Mouse (Mus musculus) CH12.LX (cell line): ENCODE measurements around the gene Osbpl3. TPM values are rescaled to one million over a fixed set of nuclear protein-coding genes. Genes with fewer than 3 reads are reported as not detected.
A peak's percentile ranks its signal among the peaks of the same experiment; 100 is the strongest.

Experiments used
- DNase-seq: peaks from one replicate; pipeline ENCODE4 v3.0.0-alpha.2; 2013; ENCODE audit errors: extremely low read depth
- H3K27ac ChIP-seq: 2 replicates; pipeline ENCODE4 v1.5.1; 2012; ENCODE audit warnings: low read depth, mild to moderate bottlenecking, control low read depth, moderate library complexity; ENCODE audit not compliant: insufficient read depth
- H3K27me3 ChIP-seq: replicated peaks from 2 replicates; pipeline ENCODE3; 2012; ENCODE audit warnings: inconsistent platforms
- H3K36me3 ChIP-seq, 2 experiments: replicated peaks in 1 of 2; 2 replicates each; pipeline versions ENCODE3 to v1.6.1; 2012; ENCODE audit warnings: inconsistent platforms in 1 of 2, low read length in 1 of 2, mild to moderate bottlenecking in 1 of 2, mixed read lengths in 1 of 2, moderate library complexity in 1 of 2; ENCODE audit not compliant: control insufficient read depth in 1 of 2, insufficient read depth in 1 of 2
- H3K4me1 ChIP-seq, 2 experiments: 2 replicates each; pipeline ENCODE4 v1.6.1; 2012; ENCODE audit warnings: inconsistent platforms in 1 of 2, moderate library complexity in 1 of 2; ENCODE audit not compliant: insufficient read depth in 2 of 2, control insufficient read depth in 1 of 2
- H3K4me2 ChIP-seq: 2 replicates; pipeline ENCODE4 v1.6.1; 2012; ENCODE audit warnings: low read depth, mild to moderate bottlenecking, control low read depth; ENCODE audit not compliant: poor library complexity, insufficient read depth, severe bottlenecking
- H3K4me3 ChIP-seq, 3 experiments: fragments of 150-350 bp in 1 of 3; sonication (generic) in 1 of 3; replicated peaks in 1 of 3; 2 replicates each; pipeline versions ENCODE3 to v1.5.1; 2011 to 2012; ENCODE audit warnings: low read depth in 2 of 3, low read length in 2 of 3, mild to moderate bottlenecking in 2 of 3, moderate library complexity in 2 of 3, control low read depth in 1 of 3, improper control_type of control experiment in 1 of 3, inconsistent platforms in 1 of 3, mixed read lengths in 1 of 3; ENCODE audit not compliant: poor library complexity in 1 of 3
- H3K79me2 ChIP-seq: replicated peaks from 2 replicates; pipeline ENCODE4 v1.6.1; 2012; ENCODE audit warnings: mild to moderate bottlenecking, moderate library complexity; ENCODE audit not compliant: control insufficient read depth, poor library complexity, insufficient read depth, severe bottlenecking; ENCODE audit errors: extremely low read depth
- H3K9ac ChIP-seq: 2 replicates; pipeline ENCODE4 v1.6.1; 2012; ENCODE audit warnings: low read depth, mild to moderate bottlenecking, control low read depth, moderate library complexity; ENCODE audit not compliant: insufficient read depth
- H3K9me3 ChIP-seq: replicated peaks from 2 replicates; pipeline ENCODE3; 2012; ENCODE audit warnings: low read length, inconsistent platforms, mixed read lengths
- BHLHE40 ChIP-seq: IDR thresholded peaks from 2 replicates; pipeline ENCODE4 v1.6.1; 2011; ENCODE audit warnings: mild to moderate bottlenecking, low read depth, low read length, improper control_type of control experiment
- CHD1 ChIP-seq: IDR thresholded peaks from 2 replicates; pipeline ENCODE4 v1.6.1; 2012; ENCODE audit warnings: low read depth, low read length, improper control_type of control experiment, inconsistent platforms
- CHD2 ChIP-seq: IDR thresholded peaks from 2 replicates; pipeline ENCODE4 v1.6.1; 2011; ENCODE audit warnings: low read length, improper control_type of control experiment
- CTCF ChIP-seq, 2 experiments: IDR thresholded peaks in 1 of 2; conservative IDR thresholded peaks in 1 of 2; 2 replicates each; pipeline ENCODE4 v1.5.1; 2011 to 2012; ENCODE audit warnings: low read depth in 2 of 2, low read length in 2 of 2, improper control_type of control experiment in 1 of 2, inconsistent platforms in 1 of 2, mild to moderate bottlenecking in 1 of 2, moderate library complexity in 1 of 2
- ELF1 ChIP-seq: IDR thresholded peaks from 2 replicates; pipeline ENCODE4 v1.6.1; 2014; ENCODE audit warnings: low read depth, mild to moderate bottlenecking, inconsistent platforms, low read length, improper control_type of control experiment
- EP300 ChIP-seq: IDR thresholded peaks from 2 replicates; pipeline ENCODE4 v1.6.1; 2011; ENCODE audit warnings: low read length, improper control_type of control experiment
- ETS1 ChIP-seq: conservative IDR thresholded peaks from 2 replicates; pipeline ENCODE4 v1.6.1; 2012; ENCODE audit warnings: low read depth, mild to moderate bottlenecking, inconsistent platforms, low read length, improper control_type of control experiment, moderate library complexity
- GABPA ChIP-seq: IDR thresholded peaks from 2 replicates; pipeline ENCODE4 v1.6.1; 2012; ENCODE audit warnings: low read depth, low read length, improper control_type of control experiment, inconsistent platforms; ENCODE audit not compliant: insufficient replicate concordance
- HCFC1 ChIP-seq: IDR thresholded peaks from 2 replicates; pipeline ENCODE4 v1.6.1; 2012; ENCODE audit warnings: low read depth, mild to moderate bottlenecking, inconsistent platforms, low read length, improper control_type of control experiment
- JUND ChIP-seq: conservative IDR thresholded peaks from 2 replicates; pipeline ENCODE4 v1.6.1; 2011; ENCODE audit warnings: low read depth, low read length, improper control_type of control experiment
- MAFK ChIP-seq: IDR thresholded peaks from 2 replicates; pipeline ENCODE4 v1.6.1; 2011; ENCODE audit warnings: low read length, improper control_type of control experiment; ENCODE audit not compliant: insufficient replicate concordance
- MAZ ChIP-seq: IDR thresholded peaks from 2 replicates; pipeline ENCODE4 v1.6.1; 2012; ENCODE audit warnings: low read depth, mild to moderate bottlenecking, inconsistent platforms, low read length, improper control_type of control experiment, moderate library complexity
- MEF2A ChIP-seq: IDR thresholded peaks from 2 replicates; pipeline ENCODE4 v1.6.1; 2014; ENCODE audit warnings: low read depth, mild to moderate bottlenecking, inconsistent platforms, low read length, improper control_type of control experiment, borderline replicate concordance
- MYC ChIP-seq: IDR thresholded peaks from 2 replicates; pipeline ENCODE4 v1.6.1; 2011; ENCODE audit warnings: low read depth, mild to moderate bottlenecking, improper control_type of control experiment, low read length
- NELFE ChIP-seq: IDR thresholded peaks from 2 replicates; pipeline ENCODE4 v1.6.1; 2011; ENCODE audit warnings: low read depth, low read length, improper control_type of control experiment
- POLR2A ChIP-seq: IDR thresholded peaks from 2 replicates; pipeline ENCODE4 v1.6.1; 2011; ENCODE audit warnings: low read depth, mild to moderate bottlenecking, improper control_type of control experiment, low read length
- POLR2AphosphoS2 ChIP-seq: IDR thresholded peaks from 2 replicates; pipeline ENCODE4 v1.6.1; 2011; ENCODE audit warnings: low read depth, low read length, improper control_type of control experiment
- RAD21 ChIP-seq: IDR thresholded peaks from 2 replicates; pipeline ENCODE4 v1.6.1; 2011; ENCODE audit warnings: low read depth, mild to moderate bottlenecking, low read length, improper control_type of control experiment, moderate library complexity
- SMC3 ChIP-seq: IDR thresholded peaks from 2 replicates; pipeline ENCODE4 v1.6.1; 2011; ENCODE audit warnings: low read depth, low read length, improper control_type of control experiment
- USF1 ChIP-seq: IDR thresholded peaks from 2 replicates; pipeline ENCODE4 v1.6.1; 2014; ENCODE audit warnings: low read depth, mild to moderate bottlenecking, inconsistent platforms, low read length, improper control_type of control experiment
- ZC3H11A ChIP-seq: IDR thresholded peaks from 2 replicates; pipeline ENCODE4 v1.6.1; 2012; ENCODE audit warnings: low read depth, mild to moderate bottlenecking, inconsistent platforms, low read length, improper control_type of control experiment
- ZMIZ1 ChIP-seq: IDR thresholded peaks from 2 replicates; pipeline ENCODE4 v1.6.1; 2012; ENCODE audit warnings: low read depth, mild to moderate bottlenecking, inconsistent platforms, low read length, improper control_type of control experiment
- ZNF384 ChIP-seq: IDR thresholded peaks from 2 replicates; pipeline ENCODE4 v1.6.1; 2012; ENCODE audit warnings: low read depth, low read length, improper control_type of control experiment, inconsistent platforms
- dilution Hi-C: fragments of 300-500 bp; cut with MboI; formaldehyde crosslinking; loops from 2 replicates; pipeline ENCODE4 v1.14.3; 2020; ENCODE audit warnings: low sequenced_read_pairs; ENCODE audit not compliant: extremely low pct_unique_long_range_greater_than_20kb, extremely low pct_ligation_motif_present
- in situ Hi-C: fragments of 300-500 bp; cut with MboI; formaldehyde crosslinking; loops from 3 replicates; pipeline ENCODE4 v1.14.3; 2019; ENCODE audit warnings: low sequenced_read_pairs, low pct_ligation_motif_present, low pct_unique_long_range_greater_than_20kb, mixed read lengths
- polyA plus RNA-seq: library from polyadenylated mRNA; unstranded; fragments of >175 nt; gene quantifications from 2 replicates; pipeline ENCODE4 v1.2.1, GENCODE M21; 2012; ENCODE audit warnings: low read depth; ENCODE audit not compliant: insufficient read length
- total RNA-seq, 2 experiments: library from RNA; depleted of rRNA; stranded (reverse); fragments of 300-350 nt in 1 of 2; fragments of >200 nt in 1 of 2; gene quantifications; 2 replicates each; pipeline ENCODE4 v1.2.3; 2012 to 2014

Gene Osbpl3
- total and polyA plus RNA-seq, 3 experiments: 2.2 to 8.1 (median 3.5) TPM

GRCm38 (mm10) chr6:50312647-50313046, 143.4 kb downstream of the Osbpl3 start:
- Histone ChIP-seq H3K79me2 (no peaks in the 10 kb centered on the region), H3K36me3 (peaks cover 3 to 7% of the 10 kb centered on the region in 2 experiments), H3K27ac (no peak overlapping the region), H3K27me3 (no peaks in the 10 kb centered on the region), H3K4me2 (no peak overlapping the region), H3K9me3 (no peaks in the 10 kb centered on the region), H3K9ac (no peak overlapping the region), H3K4me3 (no peak overlapping the region), H3K4me1 (peaks cover 9 to 13% of the 10 kb centered on the region in 2 experiments)
- dilution Hi-C loops (loop anchor here (25.0 kb wide), 1 partner anchor 100 kb away; no protein-coding TSS in a partner anchor), in situ Hi-C loops (loop anchor here (25.0 kb wide), 1 partner anchor 800 kb away; no protein-coding TSS in a partner anchor)
- peak; percentile 78 for DNase-seq
- TF ChIP-seq ETS1 (no peak), RAD21 (peak; percentile 95), SMC3 (peak; percentile 96), CTCF (conservative IDR thresholded peaks at IDR 0.05 in 1 of 2, IDR thresholded peaks at IDR 0.05 in 1 of 2; ENCODE audit: low read depth in 2 of 2, low read length in 2 of 2) (peak; percentile 64 to 96), ZC3H11A (peak; percentile 57)

- Histone ChIP-seq H3K4me1 (peaks cover 11 to 28% of the 10 kb centered on the region in 2 experiments), H3K9me3 (no peaks in the 10 kb centered on the region), H3K4me2 (no peak overlapping the region), H3K79me2 (no peaks in the 10 kb centered on the region), H3K9ac (no peak overlapping the region), H3K4me3 (no peak overlapping the region), H3K36me3 (peaks cover 3 to 8% of the 10 kb centered on the region in 2 experiments), H3K27ac (no peak overlapping the region), H3K27me3 (no peaks in the 10 kb centered on the region)
- dilution Hi-C loops (loop anchor here (25.0 kb wide), 1 partner anchor 103 kb away; no protein-coding TSS in a partner anchor), in situ Hi-C loops (loop anchor here (25.0 kb wide), 1 partner anchor 797 kb away; no protein-coding TSS in a partner anchor)
- peak; percentile 42 for DNase-seq
- TF ChIP-seq POLR2AphosphoS2: no peak
- TF ChIP-seq ELF1: no peak
- 0 out of 2 replicates have a peak, but pooled peaks have one; percentile 27 for TF ChIP-seq ZNF384
- TF ChIP-seq JUND: no peak
- no peak for TF ChIP-seq ZMIZ1
- TF ChIP-seq MAFK: no peak
- no peak for TF ChIP-seq BHLHE40
- TF ChIP-seq MEF2A: no peak
- no peak for TF ChIP-seq USF1
- no peak for TF ChIP-seq ETS1
- TF ChIP-seq RAD21: peak; percentile 55
- no peak for TF ChIP-seq CHD1
- TF ChIP-seq SMC3: peak; percentile 78
- TF ChIP-seq MAZ: no peak
- no peak for TF ChIP-seq MYC
- no peak for TF ChIP-seq EP300
- no peak for TF ChIP-seq CHD2
- TF ChIP-seq NELFE: no peak
- no peak for TF ChIP-seq GABPA
- TF ChIP-seq HCFC1: no peak
- TF ChIP-seq POLR2A: no peak
- peak in 1 of 2 experiments; percentile 84; a peak in 3 of 4 replicates for TF ChIP-seq CTCF (conservative IDR thresholded peaks at IDR 0.05 in 1 of 2, IDR thresholded peaks at IDR 0.05 in 1 of 2; ENCODE audit: low read depth in 2 of 2, low read length in 2 of 2)
Observed at GRCm38 (mm10) chr6:50309019-50309418, 147.0 kb downstream of the Osbpl3 start.
